Mouse (Mus musculus) limb, embryonic 12.5 days (tissue): Measurements from ENCODE around the gene Lyst. TPM values are rescaled to one million over a fixed set of nuclear protein-coding genes. Genes with fewer than 3 reads are reported as not detected.
"Not testable (repeated sequence)": the region's sequence is repeated elsewhere in the genome, so short reads cannot be mapped to it uniquely, and the experiment has no call there.

Experiments used
- ATAC-seq: fragments of 200-750 bp; cut with Nextera tagmentation; 2 replicates; pipeline ENCODE4 v1.8.0; 2017; ENCODE audit warnings: low read depth, moderate TSS enrichment; ENCODE audit not compliant: insufficient number of reproducible peaks, insufficient read depth, low FRiP score, low TSS enrichment
- H3K27ac ChIP-seq: fragments of 300-500 bp; sonication (generic); 2 replicates; pipeline ENCODE4 v1.5.1; 2016; ENCODE audit warnings: mild to moderate bottlenecking, moderate library complexity
- H3K27me3 ChIP-seq: fragments of 300-500 bp; sonication (generic); 2 replicates; pipeline ENCODE4 v1.6.1; 2016; ENCODE audit warnings: mild to moderate bottlenecking, moderate library complexity
- H3K36me3 ChIP-seq: fragments of 300-500 bp; sonication (generic); 2 replicates; pipeline ENCODE4 v1.6.1; 2016; ENCODE audit warnings: mild to moderate bottlenecking, moderate library complexity
- H3K4me1 ChIP-seq: fragments of 300-500 bp; sonication (generic); replicated peaks from 2 replicates; pipeline ENCODE4 v1.6.1; 2016
- H3K4me2 ChIP-seq: fragments of 300-500 bp; sonication (generic); 2 replicates; pipeline ENCODE4 v1.6.1; 2016; ENCODE audit warnings: mild to moderate bottlenecking, moderate library complexity
- H3K4me3 ChIP-seq: fragments of 300-500 bp; sonication (generic); replicated peaks from 2 replicates; pipeline ENCODE4 v1.5.1; 2016; ENCODE audit warnings: mild to moderate bottlenecking
- H3K9ac ChIP-seq: fragments of 300-500 bp; sonication (generic); replicated peaks from 2 replicates; pipeline ENCODE4 v1.6.1; 2016; ENCODE audit warnings: mild to moderate bottlenecking, moderate library complexity
- H3K9me3 ChIP-seq: fragments of 300-500 bp; sonication (generic); 2 replicates; pipeline ENCODE4 v1.6.1; 2016; ENCODE audit warnings: mild to moderate bottlenecking, moderate library complexity
- WGBS: fragments of 180-500 bp; shearing (Covaris S2); methylation state at CpG from one replicate; pipeline ENCODE4 v1.1.7; 2016; 5-methylcytosine and 5-hydroxymethylcytosine counted together
- polyA plus RNA-seq: library from polyadenylated mRNA; unstranded; fragments of >200 nt; fragmentation: Nextera tagmentation; extraction: Ambion mirVana; gene quantifications from 2 replicates; pipeline ENCODE4 v1.2.1, GENCODE M21; 2016

The Lyst gene
- polyA plus RNA-seq, 1 experiment from 2014 or later, result 4.0 TPM

DNA sequence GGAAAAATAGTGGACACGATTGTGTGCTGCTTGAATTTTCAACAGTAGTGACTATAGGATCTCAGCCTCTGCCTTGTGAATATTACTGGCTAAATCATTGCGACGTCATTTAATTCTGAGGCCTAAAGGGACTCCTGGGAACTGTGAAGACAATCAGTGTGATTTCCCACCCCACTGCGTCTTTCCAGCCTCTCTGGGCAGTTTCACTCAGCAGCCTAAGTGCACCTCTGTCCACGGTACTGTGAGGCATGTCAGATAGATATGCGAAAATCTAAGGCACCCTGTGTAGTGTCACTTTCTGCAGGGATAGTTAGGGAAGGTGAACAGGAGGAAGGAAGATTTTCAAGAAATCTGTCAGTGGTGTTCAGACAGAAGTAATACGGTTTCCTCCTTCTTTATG lies 193.1 kb downstream of the Lyst start:
- H3K9ac ChIP-seq, result no peak overlapping the region
- H3K27ac ChIP-seq, result no peak overlapping the region
- WGBS, result 40% methylated on average over 7 of the region's 7 CpGs
- H3K4me1 ChIP-seq, result peaks cover 40% of the 10 kb centered on the region
- H3K27me3 ChIP-seq, result peaks cover 68% of the 10 kb centered on the region
- ATAC-seq, result no peak
- no peaks in the 10 kb centered on the region for H3K36me3 ChIP-seq
- peak overlapping the region; percentile 58; the same call in 1 of the 2 replicates for H3K4me3 ChIP-seq
- H3K4me2 ChIP-seq, result peak overlapping the region; percentile 96
- H3K9me3 ChIP-seq, result no peaks in the 10 kb centered on the region

GRCm38 (mm10) chr13:13783894-13784419 lies 193.8 kb downstream of the Lyst start, which contains the start of gene Gng4:
Gene Gng4, plus strand, starts transcription at chr13:13784059.
- H3K27ac ChIP-seq, result no peak within 1 kb of the TSS
- peaks cover 68% of the 10 kb centered on the region for H3K27me3 ChIP-seq

DNA sequence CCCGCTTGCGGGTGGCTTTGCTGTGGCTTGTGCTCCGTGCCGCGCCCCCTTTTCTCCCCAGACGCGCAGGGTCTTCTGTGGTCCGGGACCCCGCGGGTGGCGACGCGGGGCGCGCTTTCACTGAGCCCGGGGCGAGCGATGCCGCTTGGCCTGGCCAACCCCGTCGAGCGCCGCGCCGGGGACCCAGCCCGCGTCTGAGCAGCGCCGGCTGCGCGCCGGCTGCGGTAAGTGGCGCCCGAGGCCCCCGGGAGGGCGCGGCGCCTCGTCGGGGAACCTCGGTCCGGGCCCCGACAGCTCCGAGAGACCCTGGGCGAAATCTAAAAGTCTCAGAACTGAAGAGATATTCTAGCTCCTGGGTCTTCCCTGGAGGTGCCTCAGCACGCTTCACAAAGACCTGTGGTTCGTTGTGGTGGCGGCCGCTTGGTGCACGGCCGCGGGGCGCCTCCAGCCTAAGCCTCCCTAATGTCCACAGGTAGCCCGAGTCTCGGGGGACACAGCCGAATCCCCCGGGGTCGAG lies 194.3 kb downstream of the Lyst start:
- peak; percentile 33; the same call in 1 of the 2 replicates for ATAC-seq
- no peaks in the 10 kb centered on the region for H3K9me3 ChIP-seq
- peak overlapping the region; percentile 58 for H3K4me3 ChIP-seq
- peaks cover 40% of the 10 kb centered on the region for H3K4me1 ChIP-seq
- H3K36me3 ChIP-seq, result no peaks in the 10 kb centered on the region
- no peak overlapping the region for H3K27ac ChIP-seq
- H3K4me2 ChIP-seq, result peak overlapping the region; percentile 96
- peak overlapping the region; percentile 50 for H3K9ac ChIP-seq
- H3K27me3 ChIP-seq, result peaks cover 68% of the 10 kb centered on the region
- 2% methylated on average over 59 of the region's 59 CpGs for WGBS

More at GRCm38 (mm10) chr13:13783894-13784419, 193.8 kb downstream of the Lyst start, which contains the start of gene Gng4:
- Histone ChIP-seq H3K4me2 (peak within 1 kb of the TSS; percentile 96), H3K9me3 (no peaks in the 10 kb centered on the region), H3K4me3 (peak within 1 kb of the TSS; percentile 58), H3K4me1 (peaks cover 40% of the 10 kb centered on the region), H3K9ac (peak within 1 kb of the TSS; percentile 50), H3K36me3 (no peaks in the 10 kb centered on the region)
- WGBS, result 0% methylated on average over 43 of the region's 43 CpGs
- peak; percentile 33; the same call in 1 of the 2 replicates for ATAC-seq

- Histone ChIP-seq H3K27me3 (peaks cover 70% of the 10 kb centered on the region), H3K36me3 (no peaks in the 10 kb centered on the region), H3K9ac (0 out of 2 replicates have a peak overlapping the region, but pooled peaks have one; percentile 50), H3K9me3 (no peaks in the 10 kb centered on the region), H3K4me3 (peak overlapping the region; percentile 58), H3K4me1 (peaks cover 37% of the 10 kb centered on the region), H3K4me2 (peak overlapping the region; percentile 96), H3K27ac (no peak overlapping the region)
- peak; percentile 48 for ATAC-seq
- WGBS, result 1% methylated on average over 30 of the region's 30 CpGs
Observed at GRCm38 (mm10) chr13:13784981-13785783, 195.0 kb downstream of the Lyst start.

DNA sequence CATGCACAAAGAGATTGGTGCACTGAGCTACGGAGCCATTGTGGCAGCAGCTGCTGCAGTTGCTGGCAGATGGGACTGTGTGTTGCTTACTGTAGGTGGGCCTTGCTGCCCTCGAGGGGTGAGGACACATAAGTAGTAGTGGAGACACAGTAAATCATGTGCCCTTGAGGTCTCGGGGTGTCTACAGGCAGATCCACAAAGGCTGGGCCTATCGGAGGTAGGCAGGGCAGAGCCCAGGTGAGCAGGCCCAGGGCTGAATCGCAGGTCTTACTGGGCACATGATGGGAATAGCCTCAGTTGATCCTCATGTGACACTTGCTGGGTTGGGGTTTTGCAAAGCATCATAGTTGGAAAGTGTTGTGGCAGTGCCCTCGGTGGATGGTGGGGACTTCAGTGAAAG lies 196.8 kb downstream of the Lyst start:
- H3K27ac ChIP-seq, result no peak overlapping the region
- 86% methylated on average over 6 of the region's 6 CpGs for WGBS
- no peak overlapping the region for H3K4me3 ChIP-seq
- H3K9me3 ChIP-seq, result no peaks in the 10 kb centered on the region
- peaks cover 32% of the 10 kb centered on the region for H3K4me1 ChIP-seq
- no peak overlapping the region for H3K9ac ChIP-seq
- H3K27me3 ChIP-seq, result peaks cover 61% of the 10 kb centered on the region
- H3K36me3 ChIP-seq, result no peaks in the 10 kb centered on the region
- H3K4me2 ChIP-seq, result no peak overlapping the region
- no peak for ATAC-seq

DNA sequence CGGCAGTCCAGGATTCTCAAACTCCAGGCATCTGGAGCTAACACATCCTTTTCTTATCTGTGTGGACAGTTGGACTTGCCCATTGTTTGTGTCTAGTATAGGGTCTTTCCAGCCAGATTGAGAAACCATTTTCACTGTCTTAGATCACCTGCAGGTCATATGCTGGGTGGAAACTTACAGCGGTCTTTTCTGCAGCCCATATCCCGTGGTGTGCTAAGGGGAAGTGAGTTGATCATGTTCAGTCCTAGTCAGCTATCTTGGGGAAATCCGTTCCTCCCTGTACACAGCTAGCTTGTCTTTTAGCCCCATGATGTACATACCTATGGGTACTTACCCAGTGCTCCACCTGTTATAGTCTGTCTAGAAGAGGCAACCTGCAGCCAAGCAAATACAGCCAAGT lies 197.9 kb downstream of the Lyst start:
- H3K9me3 ChIP-seq, result no peaks in the 10 kb centered on the region
- 87% methylated on average over 4 of the region's 4 CpGs for WGBS
- H3K4me1 ChIP-seq, result peaks cover 29% of the 10 kb centered on the region
- H3K27ac ChIP-seq, result no peak overlapping the region
- no peaks in the 10 kb centered on the region for H3K36me3 ChIP-seq
- H3K27me3 ChIP-seq, result peaks cover 53% of the 10 kb centered on the region
- no peak overlapping the region for H3K9ac ChIP-seq
- ATAC-seq, result no peak
- no peak overlapping the region for H3K4me2 ChIP-seq
- no peak overlapping the region for H3K4me3 ChIP-seq

DNA sequence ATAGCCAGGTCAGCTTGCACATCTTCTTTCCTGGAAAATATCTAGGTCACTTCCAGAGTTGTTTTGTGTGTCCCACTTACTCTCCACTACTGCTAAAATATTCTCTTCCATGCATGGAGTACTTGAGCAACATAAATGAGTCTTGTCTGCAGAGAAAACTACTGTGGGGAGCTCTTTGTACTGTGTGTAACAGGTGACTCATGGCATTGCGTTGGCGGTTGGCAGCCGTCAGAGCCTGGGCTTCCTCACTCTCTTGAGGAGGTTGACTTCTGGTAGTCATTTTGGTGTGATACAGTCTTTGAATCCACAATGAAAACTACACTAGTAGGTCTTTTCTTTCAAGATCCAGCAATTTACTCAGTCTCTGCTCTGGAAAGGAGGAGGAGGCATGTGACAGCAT lies 201.8 kb downstream of the Lyst start:
- Histone ChIP-seq H3K4me3 (no peak overlapping the region), H3K4me2 (no peak overlapping the region), H3K9ac (no peak overlapping the region), H3K27ac (no peak overlapping the region), H3K4me1 (no peaks in the 10 kb centered on the region), H3K9me3 (no peaks in the 10 kb centered on the region), H3K27me3 (peaks cover 17% of the 10 kb centered on the region), H3K36me3 (no peaks in the 10 kb centered on the region)
- WGBS, result 91% methylated on average over 3 of the region's 3 CpGs
- no peak for ATAC-seq

- no peaks in the 10 kb centered on the region for H3K36me3 ChIP-seq
- no peaks in the 10 kb centered on the region for H3K9me3 ChIP-seq
- 38% methylated on average over 5 of the region's 5 CpGs for WGBS
- H3K9ac ChIP-seq, result no peak overlapping the region
- no peak for ATAC-seq
- no peak overlapping the region for H3K4me3 ChIP-seq
- no peak overlapping the region for H3K27ac ChIP-seq
- no peak overlapping the region for H3K4me2 ChIP-seq
- H3K27me3 ChIP-seq, result no peaks in the 10 kb centered on the region
- no peaks in the 10 kb centered on the region for H3K4me1 ChIP-seq
Observed at GRCm38 (mm10) chr13:13795166-13795832, 205.1 kb downstream of the Lyst start.

DNA sequence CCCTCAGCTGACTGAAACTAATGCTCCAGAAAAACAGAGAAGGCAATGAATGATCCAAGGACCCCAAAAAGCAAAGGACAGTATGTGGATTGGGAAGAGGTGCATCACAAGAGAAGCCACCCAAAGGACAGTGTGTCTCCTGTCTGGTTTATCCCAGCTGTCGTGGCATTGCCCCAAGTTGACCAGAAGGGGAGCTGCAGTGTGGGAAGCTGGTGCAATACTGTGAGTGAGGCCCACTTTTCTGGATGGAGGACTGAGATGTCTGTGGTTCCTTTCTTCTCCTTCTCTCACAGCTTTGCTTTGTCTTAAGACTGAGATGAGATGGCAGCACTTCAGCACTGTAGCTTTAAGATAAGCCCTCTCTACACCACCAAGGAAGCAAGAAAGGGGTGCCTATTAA lies 205.9 kb downstream of the Lyst start:
- H3K36me3 ChIP-seq, result no peaks in the 10 kb centered on the region
- 89% methylated on average over 1 of the region's 1 CpGs for WGBS

DNA sequence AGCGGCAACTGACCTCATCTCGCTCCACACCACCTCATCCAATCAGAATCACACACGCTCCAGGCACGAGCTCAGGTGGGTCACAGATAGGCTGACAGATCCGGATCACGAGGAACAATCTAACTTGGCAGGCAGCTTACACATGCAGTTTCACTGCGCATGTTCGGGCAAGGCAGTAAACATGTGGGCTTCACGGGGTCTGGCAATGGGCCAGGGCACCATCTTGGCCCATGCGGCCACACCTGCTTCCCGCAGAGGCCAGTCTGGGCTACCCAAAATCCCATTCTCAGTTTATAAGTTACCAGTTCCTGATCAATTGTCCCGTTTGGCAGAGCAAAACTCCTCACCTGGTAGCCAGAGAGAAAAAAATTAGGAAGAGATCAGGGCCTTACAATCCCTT lies 207.6 kb downstream of the Lyst start:
- H3K4me3 ChIP-seq, H3K4me1 ChIP-seq, H3K9ac ChIP-seq, H3K4me2 ChIP-seq, H3K9me3 ChIP-seq, H3K27ac ChIP-seq, H3K36me3 ChIP-seq, ATAC-seq, H3K27me3 ChIP-seq: not testable (repeated sequence)
- WGBS, result 88% methylated on average over 12 of the region's 12 CpGs

More for the DNA sequence above, 205.9 kb downstream of the Lyst start:
- Histone ChIP-seq H3K27ac (no peak overlapping the region), H3K9ac (no peak overlapping the region), H3K4me2 (no peak overlapping the region), H3K27me3 (no peaks in the 10 kb centered on the region), H3K4me1 (no peaks in the 10 kb centered on the region), H3K4me3 (no peak overlapping the region), H3K9me3 (no peaks in the 10 kb centered on the region)
- ATAC-seq, result no peak

DNA sequence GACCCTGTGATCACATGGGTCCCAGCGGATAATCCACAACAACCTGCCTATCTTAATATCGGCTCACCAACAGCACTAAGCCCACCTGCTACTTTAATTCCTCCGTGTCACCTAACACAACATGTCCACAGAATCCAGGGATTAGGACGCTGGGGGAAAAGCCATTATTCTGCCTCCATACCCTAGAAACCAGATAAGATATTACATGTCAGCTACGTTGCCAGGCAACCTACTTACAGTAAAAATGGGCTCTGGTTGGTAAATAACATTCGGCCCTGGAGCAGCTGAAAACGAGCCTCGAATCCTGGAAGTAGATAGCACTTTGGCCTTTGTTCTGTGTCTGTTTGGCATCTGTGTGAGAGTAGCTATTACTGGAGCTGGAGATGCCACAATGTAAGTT lies 208.6 kb downstream of the Lyst start:
- Histone ChIP-seq H3K9me3 (no peaks in the 10 kb centered on the region), H3K27me3 (no peaks in the 10 kb centered on the region), H3K9ac (no peak overlapping the region), H3K27ac (no peak overlapping the region), H3K4me3 (no peak overlapping the region), H3K4me1 (no peaks in the 10 kb centered on the region), H3K4me2 (no peak overlapping the region), H3K36me3 (no peaks in the 10 kb centered on the region)
- no peak for ATAC-seq
- WGBS, result 86% methylated on average over 8 of the region's 8 CpGs
